Mouse (Mus musculus) cerebellum, adult 2 months (tissue): Measurements from ENCODE around the gene C2cd4c. TPM values are rescaled to one million over a fixed set of nuclear protein-coding genes. Genes with fewer than 3 reads are reported as not detected.

Source experiments
- DNase-seq, 2 experiments: peaks; one replicate each; pipeline ENCODE4 v3.0.0; 2021
- H3K27ac ChIP-seq: fragments of 200-500 bp; 2 replicates; pipeline ENCODE4 v1.5.1; 2012; ENCODE audit warnings: low read length, control low read depth, inconsistent platforms; ENCODE audit not compliant: insufficient read depth
- H3K27me3 ChIP-seq: fragments of 200-500 bp; 2 replicates; pipeline ENCODE4 v1.6.1; 2012; ENCODE audit warnings: inconsistent platforms, mild to moderate bottlenecking, low read length, moderate library complexity; ENCODE audit not compliant: control insufficient read depth, insufficient read depth
- H3K4me1 ChIP-seq: fragments of 200-500 bp; 2 replicates; pipeline ENCODE4 v1.6.1; 2011; ENCODE audit warnings: low read length; ENCODE audit not compliant: control insufficient read depth, insufficient read depth
- H3K4me3 ChIP-seq: fragments of 200-500 bp; replicated peaks from 2 replicates; pipeline ENCODE3; 2011; ENCODE audit warnings: mild to moderate bottlenecking, low read depth, low read length, control low read depth; ENCODE audit not compliant: insufficient read depth
- CTCF ChIP-seq: fragments of 200-500 bp; IDR thresholded peaks from 2 replicates; pipeline ENCODE4 v1.5.1; 2011; ENCODE audit warnings: low read depth, mild to moderate bottlenecking, control low read depth, low read length, moderate library complexity, borderline replicate concordance; ENCODE audit not compliant: insufficient read depth
- POLR2A ChIP-seq: fragments of 200-500 bp; IDR thresholded peaks from 2 replicates; pipeline ENCODE4 v1.6.1; 2011; ENCODE audit warnings: low read length, control low read depth, borderline replicate concordance; ENCODE audit not compliant: insufficient read depth
- WGBS: fragments of 180-500 bp; shearing (Covaris S2); methylation state at CpG from one replicate; pipeline ENCODE4 v1.1.7; 2018; 5-methylcytosine and 5-hydroxymethylcytosine counted together
- polyA plus RNA-seq: library from polyadenylated mRNA; depleted of rRNA; stranded (reverse); fragments of >200 nt; gene quantifications from 2 replicates; pipeline ENCODE4 v1.2.3, GENCODE M21; 2012; rRNA removed

C2cd4c gene
- polyA plus RNA-seq, result 3.1 and 3.2 TPM in 2 replicates

GRCm38 (mm10) chr10:79613578-79614304 is at the start of gene C2cd4c:
TSS of gene C2cd4c (minus strand) at chr10:79614025.
- no peaks in the 10 kb centered on the region for H3K27me3 ChIP-seq
- peaks cover 20% of the 10 kb centered on the region for H3K4me1 ChIP-seq
- no peak within 1 kb of the TSS for H3K27ac ChIP-seq
- TF ChIP-seq POLR2A, result no peak
- no peak for TF ChIP-seq CTCF
- H3K4me3 ChIP-seq, result peak within 1 kb of the TSS; percentile 56
- 4% methylated on average over 60 of the region's 60 CpGs for WGBS
- peak; percentile 70 to 77 for DNase-seq

GRCm38 (mm10) chr10:79661861-79662260 is 48.0 kb upstream of the C2cd4c start:
- H3K27me3 ChIP-seq, result no peaks in the 10 kb centered on the region
- TF ChIP-seq POLR2A (no peak), CTCF (no peak)
- no peak overlapping the region for H3K4me3 ChIP-seq
- H3K27ac ChIP-seq, result no peak overlapping the region
- 38% methylated on average over 3 of the region's 3 CpGs for WGBS
- no peak for DNase-seq
- H3K4me1 ChIP-seq, result no peaks in the 10 kb centered on the region

- no peak for DNase-seq
- no peaks in the 10 kb centered on the region for H3K27me3 ChIP-seq
- H3K27ac ChIP-seq, result no peak overlapping the region
- 0 out of 2 replicates have a peak, but pooled peaks have one; percentile 9 for TF ChIP-seq CTCF
- TF ChIP-seq POLR2A, result no peak
- H3K4me1 ChIP-seq, result no peaks in the 10 kb centered on the region
- 78% methylated on average over 2 of the region's 2 CpGs for WGBS
- no peak overlapping the region for H3K4me3 ChIP-seq
Observed at GRCm38 (mm10) chr10:79660298-79660697, 46.5 kb upstream of the C2cd4c start.

- H3K27me3 ChIP-seq, result no peaks in the 10 kb centered on the region
- no peak for DNase-seq
- no peaks in the 10 kb centered on the region for H3K4me1 ChIP-seq
- H3K4me3 ChIP-seq, result no peak overlapping the region
- 37% methylated on average over 4 of the region's 4 CpGs for WGBS
- H3K27ac ChIP-seq, result no peak overlapping the region
- TF ChIP-seq POLR2A, result no peak
- no peak for TF ChIP-seq CTCF
Observed at GRCm38 (mm10) chr10:79658829-79659228, 45.0 kb upstream of the C2cd4c start.

- 16% methylated on average over 1 of the region's 1 CpGs for WGBS
- Histone ChIP-seq H3K4me1 (no peaks in the 10 kb centered on the region), H3K27ac (no peak overlapping the region), H3K4me3 (no peak overlapping the region), H3K27me3 (no peaks in the 10 kb centered on the region)
- TF ChIP-seq POLR2A (no peak), CTCF (no peak)
- DNase-seq, result no peak
Observed at GRCm38 (mm10) chr10:79654946-79655395, 41.1 kb upstream of the C2cd4c start.

- Histone ChIP-seq H3K27ac (no peak overlapping the region), H3K4me1 (no peaks in the 10 kb centered on the region), H3K27me3 (no peaks in the 10 kb centered on the region), H3K4me3 (no peak overlapping the region)
- 41% methylated on average over 7 of the region's 7 CpGs for WGBS
- no peak for DNase-seq
- TF ChIP-seq CTCF (no peak), POLR2A (no peak)
Observed at GRCm38 (mm10) chr10:79652789-79653188, 39.0 kb upstream of the C2cd4c start.

- no peak for TF ChIP-seq POLR2A
- TF ChIP-seq CTCF, result peak; percentile 98
- Histone ChIP-seq H3K27ac (no peak overlapping the region), H3K4me1 (no peaks in the 10 kb centered on the region), H3K4me3 (no peak overlapping the region), H3K27me3 (no peaks in the 10 kb centered on the region)
- peak; percentile 77 to 85 for DNase-seq
- WGBS, result 30% methylated on average over 7 of the region's 7 CpGs
Observed at GRCm38 (mm10) chr10:79649070-79649751, 35.4 kb upstream of the C2cd4c start.
